Mouse (Mus musculus) heart, embryonic 11.5 days (tissue): ENCODE results near the gene Slc36a1. TPM values are rescaled to one million over a fixed set of nuclear protein-coding genes. Genes with fewer than 3 reads are reported as not detected.

Experiments used
- ATAC-seq: fragments of 200-750 bp; cut with Nextera tagmentation; replicated peaks from 2 replicates; pipeline ENCODE4 v1.8.0; 2017; ENCODE audit warnings: moderate library complexity; ENCODE audit not compliant: insufficient number of reproducible peaks, low FRiP score, low TSS enrichment
- H3K27ac ChIP-seq: fragments of 300-500 bp; sonication (generic); 2 replicates; pipeline ENCODE4 v1.5.1; 2014; ENCODE audit warnings: mild to moderate bottlenecking, low read depth, low read length
- H3K27me3 ChIP-seq: fragments of 300-500 bp; sonication (generic); 2 replicates; pipeline ENCODE4 v1.6.1; 2014; ENCODE audit warnings: mild to moderate bottlenecking, low read length, mixed read lengths; ENCODE audit not compliant: control insufficient read depth, insufficient read depth
- H3K36me3 ChIP-seq: fragments of 300-500 bp; sonication (generic); 2 replicates; pipeline ENCODE4 v1.6.1; 2014; ENCODE audit warnings: mild to moderate bottlenecking, low read length, moderate library complexity, mixed read lengths; ENCODE audit not compliant: control insufficient read depth, insufficient read depth
- H3K4me1 ChIP-seq: fragments of 300-500 bp; sonication (generic); 2 replicates; pipeline ENCODE4 v1.6.1; 2014; ENCODE audit warnings: low read length; ENCODE audit not compliant: control insufficient read depth, insufficient read depth
- H3K4me2 ChIP-seq: fragments of 300-500 bp; sonication (generic); 2 replicates; pipeline ENCODE4 v1.6.1; 2014; ENCODE audit warnings: mild to moderate bottlenecking, moderate library complexity
- H3K4me3 ChIP-seq: fragments of 300-500 bp; sonication (generic); 2 replicates; pipeline ENCODE4 v1.5.1; 2014; ENCODE audit warnings: low read depth, low read length
- H3K9ac ChIP-seq: fragments of 300-500 bp; sonication (generic); 2 replicates; pipeline ENCODE4 v1.6.1; 2014; ENCODE audit warnings: mild to moderate bottlenecking, low read depth, low read length, moderate library complexity
- H3K9me3 ChIP-seq: fragments of 300-500 bp; sonication (generic); replicated peaks from 2 replicates; pipeline ENCODE4 v1.6.1; 2016; ENCODE audit warnings: low read length; ENCODE audit not compliant: control insufficient read depth
- WGBS: fragments of 180-500 bp; shearing (Covaris S2); extraction: QIAGEN DNeasy Blood & Tissue Kit; methylation state at CpG from one replicate; pipeline ENCODE4 v1.1.7; 2014; ENCODE audit not compliant: insufficient replicate concordance; 5-methylcytosine and 5-hydroxymethylcytosine counted together
- polyA plus RNA-seq: library from polyadenylated mRNA; unstranded; fragments of >200 nt; fragmentation: Nextera tagmentation; extraction: Ambion mirVana; gene quantifications from 2 replicates; pipeline ENCODE4 v1.2.1, GENCODE M21; 2014

Gene Slc36a1
- polyA plus RNA-seq, 1 experiment from 2014 or later = 2.0 TPM

- ATAC-seq = no peak
- H3K4me2 ChIP-seq = no peak overlapping the region
- H3K4me1 ChIP-seq = no peaks in the 10 kb centered on the region
- no peak overlapping the region for H3K4me3 ChIP-seq
- no peaks in the 10 kb centered on the region for H3K36me3 ChIP-seq
- no peaks in the 10 kb centered on the region for H3K27me3 ChIP-seq
- 58% methylated on average over 6 of the region's 6 CpGs for WGBS
- no peak overlapping the region for H3K9ac ChIP-seq
- no peak overlapping the region for H3K27ac ChIP-seq
- H3K9me3 ChIP-seq = no peaks in the 10 kb centered on the region
Observed at GRCm38 (mm10) chr11:55197086-55197485, 7.1 kb upstream of the Slc36a1 start.

- Histone ChIP-seq H3K27me3 (no peaks in the 10 kb centered on the region), H3K27ac (no peak overlapping the region), H3K9ac (no peak overlapping the region), H3K9me3 (no peaks in the 10 kb centered on the region), H3K4me1 (no peaks in the 10 kb centered on the region), H3K4me2 (no peak overlapping the region), H3K36me3 (no peaks in the 10 kb centered on the region), H3K4me3 (no peak overlapping the region)
- WGBS = 73% methylated on average over 8 of the region's 8 CpGs
- ATAC-seq = no peak
Observed at GRCm38 (mm10) chr11:55197740-55198510, 6.2 kb upstream of the Slc36a1 start.

GRCm38 (mm10) chr11:55204602-55205001, 452 bp downstream of the Slc36a1 start:
- WGBS = 7% methylated on average over 17 of the region's 17 CpGs
- H3K27me3 ChIP-seq = no peaks in the 10 kb centered on the region
- no peak; the same call in 1 of the 2 replicates for ATAC-seq
- H3K4me3 ChIP-seq = peak overlapping the region; percentile 60
- no peak overlapping the region for H3K27ac ChIP-seq
- H3K9me3 ChIP-seq = no peaks in the 10 kb centered on the region
- no peaks in the 10 kb centered on the region for H3K4me1 ChIP-seq
- no peaks in the 10 kb centered on the region for H3K36me3 ChIP-seq
- peak overlapping the region; percentile 98 for H3K4me2 ChIP-seq
- H3K9ac ChIP-seq = peak overlapping the region; percentile 77

- Histone ChIP-seq H3K27me3 (no peaks in the 10 kb centered on the region), H3K9me3 (no peaks in the 10 kb centered on the region), H3K36me3 (no peaks in the 10 kb centered on the region), H3K4me3 (no peak overlapping the region), H3K9ac (no peak overlapping the region), H3K4me2 (no peak overlapping the region), H3K27ac (no peak overlapping the region), H3K4me1 (no peaks in the 10 kb centered on the region)
- 58% methylated on average over 6 of the region's 6 CpGs for WGBS
- no peak for ATAC-seq
Observed at GRCm38 (mm10) chr11:55208001-55208690, 4.0 kb downstream of the Slc36a1 start.

GRCm38 (mm10) chr11:55209032-55209431, 4.9 kb downstream of the Slc36a1 start:
- 51% methylated on average over 2 of the region's 2 CpGs for WGBS
- H3K4me2 ChIP-seq = no peak overlapping the region
- H3K27me3 ChIP-seq = no peaks in the 10 kb centered on the region
- no peaks in the 10 kb centered on the region for H3K9me3 ChIP-seq
- no peaks in the 10 kb centered on the region for H3K4me1 ChIP-seq
- no peak overlapping the region for H3K4me3 ChIP-seq
- H3K9ac ChIP-seq = no peak overlapping the region
- no peak overlapping the region for H3K27ac ChIP-seq
- no peak for ATAC-seq
- no peaks in the 10 kb centered on the region for H3K36me3 ChIP-seq

- H3K9me3 ChIP-seq = no peaks in the 10 kb centered on the region
- no peaks in the 10 kb centered on the region for H3K27me3 ChIP-seq
- no peak overlapping the region for H3K4me2 ChIP-seq
- no peaks in the 10 kb centered on the region for H3K4me1 ChIP-seq
- no peaks in the 10 kb centered on the region for H3K36me3 ChIP-seq
- no peak overlapping the region for H3K4me3 ChIP-seq
- ATAC-seq = no peak
- no peak overlapping the region for H3K9ac ChIP-seq
- no peak overlapping the region for H3K27ac ChIP-seq
- 67% methylated on average over 6 of the region's 6 CpGs for WGBS
Observed at GRCm38 (mm10) chr11:55209626-55210353, 5.6 kb downstream of the Slc36a1 start.

GRCm38 (mm10) chr11:55213518-55213917, 9.4 kb downstream of the Slc36a1 start:
- H3K4me1 ChIP-seq = peaks cover 3% of the 10 kb centered on the region; the same call in 1 of the 2 replicates
- WGBS = 93% methylated on average over 4 of the region's 4 CpGs
- H3K9ac ChIP-seq = no peak overlapping the region
- no peaks in the 10 kb centered on the region for H3K27me3 ChIP-seq
- ATAC-seq = no peak
- H3K36me3 ChIP-seq = no peaks in the 10 kb centered on the region
- H3K9me3 ChIP-seq = no peaks in the 10 kb centered on the region
- H3K4me3 ChIP-seq = no peak overlapping the region
- no peak overlapping the region for H3K27ac ChIP-seq
- H3K4me2 ChIP-seq = no peak overlapping the region

GRCm38 (mm10) chr11:55214161-55214560, 10.0 kb downstream of the Slc36a1 start:
- 80% methylated on average over 5 of the region's 5 CpGs for WGBS
- H3K9me3 ChIP-seq = no peaks in the 10 kb centered on the region

More at GRCm38 (mm10) chr11:55214161-55214560, 10.0 kb downstream of the Slc36a1 start:
- no peak overlapping the region for H3K4me2 ChIP-seq
- no peak overlapping the region for H3K9ac ChIP-seq
- H3K27ac ChIP-seq = no peak overlapping the region
- no peaks in the 10 kb centered on the region for H3K27me3 ChIP-seq
- H3K4me1 ChIP-seq = peaks cover 3% of the 10 kb centered on the region; the same call in 1 of the 2 replicates
- H3K36me3 ChIP-seq = no peaks in the 10 kb centered on the region
- ATAC-seq = no peak
- H3K4me3 ChIP-seq = no peak overlapping the region
